Mouse (Mus musculus): ENCODE data around the gene Tnk1. TPM values are rescaled to one million over a fixed set of nuclear protein-coding genes. Genes with fewer than 3 reads are reported as not detected.

Tnk1 gene
- total RNA-seq, 2 experiments from 2014 or later = 0.11 TPM; not detected in 1

DNA sequence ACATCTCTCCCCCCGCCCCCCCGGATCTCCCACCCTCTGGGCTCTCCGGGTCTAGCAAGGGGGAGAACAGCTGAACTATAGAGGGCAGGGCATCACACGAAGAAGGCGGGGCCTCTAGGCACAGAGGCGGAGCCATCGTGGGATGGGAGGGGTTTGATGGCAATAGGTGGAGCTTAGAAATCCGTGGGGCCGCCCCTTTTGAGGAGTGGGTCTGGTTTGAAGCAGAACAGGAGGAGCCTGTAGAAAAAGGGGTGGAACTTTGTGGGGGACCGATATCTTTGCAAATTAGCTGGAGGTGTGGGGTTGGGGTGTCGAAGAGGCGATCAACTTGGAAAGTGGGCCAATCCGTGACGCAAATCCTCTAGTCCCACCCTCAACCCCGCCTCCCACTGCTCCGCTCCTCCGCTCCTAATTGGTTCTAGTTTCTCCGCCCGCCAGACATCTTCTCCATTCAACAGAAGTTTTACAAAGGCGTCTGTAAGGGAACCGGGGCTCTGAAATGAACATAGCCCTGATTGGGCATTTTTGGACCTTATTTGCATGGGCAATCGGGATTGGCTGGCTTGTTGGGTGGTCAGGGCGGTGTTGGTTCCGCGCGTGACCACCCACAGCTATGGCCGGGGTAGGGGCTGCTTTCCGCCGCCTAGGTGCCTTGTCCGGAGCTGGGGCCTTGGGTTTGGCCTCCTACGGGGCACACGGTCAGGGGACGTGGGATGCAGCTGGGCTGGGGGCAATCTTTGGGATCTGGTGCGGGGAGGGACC is 20.4 kb downstream of the Tnk1 start, which contains the start of gene Tmem256:
Gene Tmem256 (plus strand): TSS at position 563 of the 762 bp plus-strand sequence.
- peak; percentile 96 for DNase-seq

DNA sequence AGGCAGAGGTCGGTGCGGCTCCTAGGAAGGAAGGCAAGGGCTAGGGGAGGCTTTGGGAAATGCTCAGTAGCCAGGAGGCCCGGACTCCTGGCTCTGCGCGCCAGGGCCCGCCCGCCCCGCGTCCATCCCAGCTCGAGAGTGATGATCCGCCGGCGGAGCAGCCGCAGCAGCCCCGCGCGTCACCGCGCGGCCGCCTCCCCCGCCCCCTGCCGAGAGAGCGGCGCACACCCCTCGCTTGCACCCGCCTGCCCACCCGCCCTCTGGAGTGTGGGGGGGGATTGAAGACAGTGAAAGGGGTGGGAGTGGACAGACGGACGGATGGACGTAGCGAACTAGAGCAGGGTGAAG is 21.0 kb downstream of the Tnk1 start, which contains the start of gene Nlgn2:
Gene Nlgn2 (minus strand): TSS at position 181 of the 348 bp plus-strand sequence.
- DNase-seq = no peak

DNA sequence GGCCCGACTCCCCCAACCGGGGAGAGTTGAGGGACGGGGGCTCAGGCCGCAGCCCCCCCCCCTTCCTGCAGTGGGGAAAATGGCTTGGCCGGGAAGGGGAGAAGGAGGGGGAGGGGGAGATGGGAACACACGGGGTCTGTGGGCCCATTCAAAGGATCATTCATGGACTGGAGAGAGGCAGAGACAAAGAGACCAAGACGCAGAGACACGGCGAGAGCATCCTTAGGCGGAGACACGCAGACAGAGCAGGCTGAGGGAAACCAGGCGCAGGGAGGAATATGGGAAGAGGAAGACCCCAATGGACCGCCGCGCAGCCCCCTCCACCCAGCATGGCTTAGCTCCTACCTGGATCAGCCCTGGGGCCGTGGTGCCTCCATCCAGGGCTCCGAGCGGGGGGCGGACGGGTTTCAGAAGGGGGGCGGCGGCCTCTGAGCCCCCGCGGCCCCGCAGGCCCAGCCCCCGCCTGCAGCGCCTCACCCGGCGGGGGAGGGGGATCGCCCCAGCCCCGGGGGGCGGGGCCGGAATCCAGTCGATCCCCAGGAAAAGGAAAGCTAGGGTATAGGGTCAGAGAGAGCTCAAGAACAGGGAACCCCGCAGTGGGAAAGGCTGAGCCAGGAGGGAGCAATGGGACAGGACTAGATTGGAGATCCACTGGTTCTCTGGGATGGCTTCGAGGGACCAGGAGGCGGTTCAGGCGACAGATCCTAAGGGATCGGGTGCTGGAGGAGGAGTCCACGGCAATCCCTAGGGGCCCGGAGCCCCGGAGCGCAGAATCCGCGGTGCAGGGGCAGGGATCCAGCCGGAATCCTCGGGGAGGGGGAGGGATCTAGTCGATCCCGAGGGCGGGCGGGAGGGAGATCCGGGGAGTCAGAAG is 21.6 kb downstream of the Tnk1 start:
- peak; percentile 58 for DNase-seq

DNA sequence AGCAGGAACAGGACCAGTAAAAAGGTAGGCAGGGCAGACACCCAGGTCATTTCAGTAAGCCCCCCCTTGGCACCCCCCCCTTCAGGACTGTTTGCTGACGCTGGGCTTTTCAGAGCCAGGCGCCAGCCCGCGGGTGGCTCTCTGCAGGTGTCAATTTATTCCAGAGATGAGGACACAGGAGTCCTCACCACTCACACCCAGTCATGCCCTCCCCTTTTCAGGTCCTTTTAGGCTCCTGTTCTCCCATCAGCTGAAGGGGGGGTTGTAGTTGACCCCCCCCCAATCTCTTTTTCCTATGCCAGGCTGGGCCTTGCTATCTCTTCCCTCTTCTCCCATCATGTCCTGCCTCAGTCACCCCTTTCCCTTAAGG is 22.6 kb downstream of the Tnk1 start:
- DNase-seq = no peak

DNA sequence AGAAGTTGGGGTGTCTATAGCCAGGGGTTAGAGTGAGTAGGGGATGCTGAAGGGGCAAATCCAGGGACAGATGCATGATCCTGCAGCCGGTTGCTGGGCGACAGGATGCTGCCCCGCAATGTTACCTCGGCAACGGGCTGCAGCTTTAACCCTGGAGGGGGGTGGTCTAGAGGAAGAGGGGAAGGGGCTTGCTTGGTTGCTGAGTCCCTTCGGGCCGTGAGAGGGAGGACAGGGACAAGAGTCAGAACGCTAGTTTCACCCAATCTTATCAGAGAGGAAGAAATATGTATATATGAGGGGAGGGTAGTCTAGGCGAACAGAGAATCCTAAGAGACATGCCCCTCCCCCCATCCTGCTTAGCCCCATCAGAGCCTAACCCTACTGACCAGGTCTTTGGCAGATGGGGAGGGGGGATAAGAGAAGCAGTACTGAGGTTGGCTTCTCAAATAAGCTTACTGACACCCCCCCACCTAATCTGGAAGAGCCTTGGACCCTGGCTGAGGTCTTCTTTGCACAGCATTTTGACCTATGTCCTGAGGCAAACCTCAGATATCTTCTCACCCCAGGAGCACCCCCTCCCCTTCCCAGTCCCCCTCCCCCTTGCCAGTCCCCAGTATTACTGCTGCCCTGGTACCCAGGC is 23.1 kb downstream of the Tnk1 start:
- DNase-seq = no peak

DNA sequence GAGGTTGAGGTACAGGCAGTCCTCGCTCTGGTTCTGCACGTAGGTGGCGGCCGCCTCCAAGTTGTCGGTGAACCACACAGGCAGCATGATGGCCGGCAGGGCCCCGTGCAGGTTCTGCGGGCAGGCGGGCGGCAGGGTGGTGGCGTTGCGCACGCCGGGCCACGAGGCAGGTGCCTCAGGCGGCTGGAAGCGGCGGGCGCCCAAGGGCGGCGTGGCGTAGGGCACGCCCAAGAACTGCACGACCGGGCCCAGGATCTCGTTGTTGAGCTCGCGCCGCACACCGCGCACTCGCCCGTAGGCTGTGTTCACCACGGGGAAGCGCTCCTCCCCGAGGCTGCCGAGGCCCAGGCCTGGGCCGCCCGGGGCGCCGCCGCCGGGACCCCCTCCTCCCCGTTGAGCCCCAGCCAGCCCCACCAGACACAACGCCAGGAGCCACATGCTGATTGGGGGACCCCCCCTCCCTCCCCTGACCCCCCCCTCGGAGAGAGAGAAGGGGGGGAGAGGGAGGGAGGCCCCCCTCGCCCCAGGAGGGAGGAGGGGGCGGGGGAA is 24.5 kb downstream of the Tnk1 start:
- DNase-seq = no peak

DNA sequence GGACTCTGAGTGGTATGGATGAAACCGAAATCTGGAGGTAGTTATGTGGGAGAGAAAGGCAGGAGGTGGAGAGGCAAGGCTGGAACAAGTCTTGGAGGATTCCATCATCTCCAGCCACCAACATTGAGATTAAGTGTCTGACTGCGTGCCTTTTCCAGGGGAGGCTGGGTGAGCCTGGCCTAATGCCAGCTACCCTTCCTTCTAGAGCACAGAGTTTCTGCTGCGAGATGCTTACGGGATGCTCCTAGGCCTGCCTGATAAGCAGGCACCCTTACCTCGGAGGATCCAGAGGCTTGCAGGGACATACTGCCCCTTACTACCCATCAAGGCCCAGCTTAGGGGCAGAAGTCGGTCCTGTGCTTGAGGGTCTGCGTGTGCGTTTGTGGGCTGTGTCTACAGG is 25.0 kb downstream of the Tnk1 start:
- no peak for DNase-seq

DNA sequence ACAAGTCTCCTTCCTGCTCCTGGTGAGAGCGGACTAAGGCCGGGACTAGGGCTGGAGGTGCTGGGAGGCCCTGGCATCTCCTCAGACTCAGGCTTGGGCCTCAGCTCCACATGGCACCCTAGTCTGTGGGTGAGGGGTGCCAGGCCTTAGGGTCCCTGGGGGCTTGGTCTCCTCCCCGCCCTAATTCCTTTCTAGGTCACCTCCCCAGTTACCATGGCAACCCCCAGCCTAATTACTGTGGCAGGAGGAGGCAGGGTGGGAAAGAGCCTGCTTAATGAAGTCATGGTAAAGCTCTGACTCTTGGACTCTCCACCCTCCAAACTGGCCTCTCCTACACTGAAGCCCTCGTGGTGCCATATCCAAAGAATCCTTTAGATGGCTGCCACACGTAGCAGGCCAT is 29.7 kb downstream of the Tnk1 start:
- DNase-seq = no peak

DNA sequence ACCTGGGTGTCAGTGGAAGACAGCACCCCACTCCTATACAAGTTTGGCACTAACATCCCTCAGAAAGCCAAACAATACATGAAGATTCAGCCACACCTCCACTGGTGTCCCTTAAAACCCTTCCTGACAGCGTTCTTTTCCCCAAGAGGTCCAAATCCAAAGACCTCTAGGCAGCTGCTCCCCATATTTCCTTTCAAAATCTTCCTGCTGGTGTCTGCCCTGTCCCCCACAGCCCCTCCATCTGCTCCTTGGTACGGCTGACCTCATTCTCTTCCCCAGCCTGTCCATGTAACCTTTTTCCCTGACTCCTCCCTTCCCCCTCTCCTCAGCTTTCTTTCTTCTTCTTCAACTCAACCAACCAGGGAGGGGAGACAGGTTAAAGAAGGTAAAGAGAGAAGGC is 35.1 kb downstream of the Tnk1 start:
- no peak for DNase-seq

DNA sequence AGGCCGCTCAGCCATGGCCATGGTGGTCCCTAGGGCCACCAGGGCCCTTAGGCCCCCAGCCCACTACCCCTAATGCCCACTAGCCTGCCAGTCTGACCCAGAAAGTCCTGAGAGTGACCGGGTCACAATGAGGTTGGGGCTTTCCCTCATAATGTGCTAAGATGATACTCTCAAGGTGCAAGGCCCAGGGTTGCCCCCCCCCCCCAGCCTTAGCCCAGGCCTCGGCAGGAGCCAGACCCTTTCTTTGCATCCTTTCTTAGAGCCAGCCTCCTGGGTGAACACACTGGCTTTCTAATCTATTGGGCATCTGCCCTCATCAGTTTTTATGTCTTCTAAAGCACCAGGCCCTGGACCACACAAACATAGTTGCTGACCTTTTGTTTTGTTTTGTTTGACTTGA is 36.5 kb downstream of the Tnk1 start, which contains the start of gene Spem1:
Gene Spem1 (minus strand): TSS at position 101 of the 400 bp plus-strand sequence.
- DNase-seq = no peak

DNA sequence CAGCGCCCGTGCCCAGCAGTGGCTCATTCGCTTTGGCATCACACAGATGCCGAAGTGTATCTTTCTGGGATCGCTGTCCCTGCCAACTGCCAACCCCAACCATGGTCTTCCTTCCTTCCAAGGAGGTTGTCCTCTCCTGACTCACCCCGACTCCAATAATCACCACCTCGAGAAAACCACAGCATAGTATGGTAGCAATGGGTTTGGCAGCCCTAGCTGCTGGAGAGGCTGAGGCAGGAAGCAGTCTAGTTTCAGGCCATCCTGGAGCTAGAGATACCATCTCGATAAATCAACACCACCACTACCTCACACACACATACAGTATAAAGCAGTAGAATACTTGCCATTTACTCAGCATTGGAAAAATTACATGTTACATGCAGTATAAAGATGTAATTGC is 39.7 kb downstream of the Tnk1 start:
- DNase-seq = no peak

DNA sequence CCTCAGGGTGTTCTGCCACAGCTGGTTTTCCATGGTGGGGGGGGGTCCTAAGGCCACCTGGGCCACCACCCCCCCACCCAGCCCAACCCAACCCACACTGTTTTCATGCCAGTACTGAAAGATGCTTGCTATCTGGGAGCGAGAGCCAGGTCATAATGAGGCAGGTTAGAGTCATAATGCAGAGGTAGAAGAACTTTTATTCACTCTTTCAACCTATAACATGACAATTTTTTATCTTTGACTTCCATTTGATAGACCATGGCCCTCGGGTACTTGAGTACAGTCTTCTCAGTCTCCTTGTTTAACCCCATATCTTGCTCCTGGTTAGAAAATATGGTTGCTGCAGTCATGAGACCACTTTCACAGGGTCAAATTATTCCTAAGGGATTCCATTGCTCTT is 40.2 kb downstream of the Tnk1 start, which contains the start of gene Spem2:
Gene Spem2 (minus strand): TSS at position 101 of the 400 bp plus-strand sequence.
- no peak for DNase-seq

DNA sequence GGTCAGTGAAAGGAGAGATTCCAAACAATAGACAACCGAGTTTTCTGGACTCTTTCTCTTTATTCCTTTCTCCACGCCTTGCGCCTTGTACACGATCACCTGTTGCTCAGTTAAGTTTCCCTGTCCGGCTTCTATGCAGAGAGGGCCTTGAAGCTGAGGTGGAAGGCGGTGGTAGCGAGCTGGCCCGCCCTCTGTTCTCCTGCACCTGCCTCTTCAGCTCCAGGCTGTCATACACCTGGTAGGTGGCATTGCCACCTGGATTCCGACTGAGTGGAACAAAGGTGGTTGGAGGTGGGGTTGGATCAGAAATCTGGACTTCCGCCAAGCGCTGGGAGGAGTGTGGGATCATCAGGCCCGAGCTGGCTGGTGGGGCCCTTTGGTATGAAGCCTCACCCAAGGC is 42.0 kb downstream of the Tnk1 start:
- DNase-seq = no peak

DNA sequence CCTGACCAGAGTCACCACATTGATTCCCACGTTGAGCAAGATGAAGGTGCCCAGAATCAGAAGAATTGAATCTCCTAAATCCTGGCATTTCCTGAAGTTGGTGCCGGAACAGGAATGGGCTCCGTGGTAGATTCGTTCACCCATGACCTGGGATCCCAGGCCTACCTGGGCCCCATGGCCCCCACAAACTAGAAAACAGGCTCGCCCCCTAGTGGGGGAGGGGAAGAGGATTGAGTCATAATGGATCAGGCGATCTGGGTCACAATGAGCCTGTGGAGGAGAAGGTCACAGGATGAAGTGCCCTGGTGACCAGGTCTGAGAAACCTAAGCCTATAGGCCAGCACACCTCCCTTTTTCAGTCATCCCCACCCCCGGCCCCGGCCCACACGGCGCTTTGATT is 43.4 kb downstream of the Tnk1 start, which contains the start of gene Gm39566:
Gene Gm39566 (minus strand): TSS at position 144 of the 400 bp plus-strand sequence.
- no peak for DNase-seq

DNA sequence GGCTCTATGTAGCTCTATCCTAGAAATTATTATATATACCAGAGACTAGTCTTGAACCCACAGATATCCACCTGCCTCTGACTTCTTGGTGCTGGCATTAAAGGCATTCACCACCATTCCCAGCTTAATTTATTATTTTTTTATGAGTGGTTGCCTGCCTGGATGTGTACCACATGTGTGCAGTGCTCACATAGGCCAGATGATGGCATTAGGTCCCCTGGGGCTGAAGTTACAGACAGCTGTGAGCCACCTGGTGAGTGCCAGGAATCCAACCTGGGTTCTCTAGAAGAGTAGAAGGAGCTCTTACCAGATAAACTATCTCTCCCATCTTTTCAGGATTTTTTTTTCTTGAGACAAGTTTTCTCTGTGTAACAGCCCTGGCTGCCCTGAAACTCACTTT is 48.2 kb downstream of the Tnk1 start:
- DNase-seq = no peak

DNA sequence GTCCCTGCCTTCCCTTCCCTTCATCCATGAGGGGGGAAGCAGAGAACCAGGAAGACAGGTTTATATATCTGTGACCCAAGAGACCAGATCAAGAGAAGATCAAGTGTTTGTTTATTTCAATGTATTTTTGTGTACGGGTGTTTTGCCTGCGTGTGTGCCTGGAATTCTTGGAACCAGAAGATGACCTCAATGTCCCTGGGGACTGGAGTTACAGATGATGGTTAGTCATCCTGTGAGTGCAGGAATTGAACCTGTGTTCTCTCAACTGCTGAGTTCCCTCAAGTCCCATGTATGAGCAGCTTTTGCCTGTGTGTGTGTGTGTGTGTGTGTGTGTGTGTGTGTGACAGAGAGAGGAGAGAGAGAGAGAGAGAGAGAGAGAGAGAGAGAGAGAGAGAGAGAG is 50.9 kb downstream of the Tnk1 start:
- no peak for DNase-seq

DNA sequence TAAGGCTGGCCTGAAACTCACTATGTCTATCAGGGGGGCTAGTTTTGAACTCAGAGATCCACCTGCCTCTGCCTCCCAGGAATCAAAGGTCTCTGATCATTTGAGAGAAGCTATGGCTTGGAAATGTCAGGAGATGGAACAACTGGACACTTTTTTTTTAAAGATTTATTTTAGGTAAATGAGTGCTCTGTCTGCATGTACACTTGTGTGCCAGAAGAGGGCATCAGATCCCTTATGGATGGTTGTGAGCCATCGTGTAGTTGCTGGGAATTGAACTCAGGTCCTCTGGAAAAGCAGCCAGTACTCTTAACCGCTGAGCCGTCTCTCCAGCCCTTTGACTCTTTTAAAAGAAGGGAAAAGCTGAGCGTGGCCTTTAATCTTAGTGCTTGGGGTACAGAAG is 52.2 kb downstream of the Tnk1 start:
- no peak for DNase-seq

DNA sequence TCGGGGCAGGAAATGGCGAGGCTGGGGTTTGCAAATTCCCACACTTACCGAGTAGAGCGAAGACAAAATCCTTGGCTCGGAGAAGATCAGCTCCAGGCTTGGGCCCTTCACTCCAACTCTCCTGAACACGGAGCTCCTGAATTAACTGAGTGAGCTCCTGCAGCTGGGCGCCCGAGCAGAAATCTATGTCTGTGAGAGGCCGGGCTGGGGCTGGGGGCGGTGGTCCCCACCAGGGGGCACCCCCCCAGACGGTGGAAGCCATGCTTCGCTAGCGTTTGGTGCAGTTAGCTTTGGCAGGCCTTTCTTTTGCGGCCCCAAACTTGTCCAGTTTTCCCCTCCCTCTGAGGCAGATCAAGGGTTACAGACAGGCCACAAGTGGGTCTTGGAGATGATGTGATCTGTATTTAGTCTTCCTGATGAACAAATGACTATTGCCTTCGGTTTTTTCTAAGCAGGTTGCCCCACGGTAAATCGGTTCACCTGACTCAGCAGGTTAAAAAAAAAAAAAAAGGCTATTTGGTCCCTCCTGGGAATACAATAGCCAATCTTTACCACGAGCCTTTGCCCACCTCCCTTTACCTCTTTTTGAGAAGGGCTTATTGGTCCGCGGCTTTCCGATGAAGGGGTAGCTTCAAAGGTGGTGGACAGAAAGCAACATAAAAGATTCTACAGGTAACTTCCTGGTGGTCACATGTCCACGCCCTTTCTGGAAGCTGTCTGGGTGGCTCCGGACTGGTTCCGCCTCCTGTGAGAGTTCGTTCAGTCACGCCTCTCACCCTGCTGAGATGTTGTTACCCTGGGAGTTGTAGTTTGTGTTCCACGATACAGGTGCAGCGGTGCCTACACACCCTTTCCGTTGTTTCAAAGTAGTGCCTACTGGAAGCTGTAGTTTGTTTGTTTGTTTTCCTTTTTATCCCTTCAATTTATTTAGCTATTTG is 53.3 kb downstream of the Tnk1 start, which contains the start of gene Tmem102:
Gene Tmem102 (minus strand): TSS at position 653 of the 938 bp plus-strand sequence.
- no peak for DNase-seq

DNA sequence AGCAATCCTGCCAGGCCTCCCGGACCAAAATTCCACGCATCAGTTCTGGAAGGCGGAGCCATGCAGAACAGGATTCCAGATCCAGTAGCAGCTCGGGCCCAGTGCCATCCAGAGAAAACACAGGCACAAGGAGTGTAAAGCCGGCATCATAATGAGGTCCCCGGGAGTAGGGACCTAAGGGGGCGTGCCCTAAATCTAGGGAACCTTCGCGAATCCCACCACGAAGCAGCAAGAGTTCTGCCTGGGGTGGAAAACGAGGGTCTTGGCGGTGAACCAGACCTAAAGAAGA is 53.9 kb downstream of the Tnk1 start:
- no peak for DNase-seq

DNA sequence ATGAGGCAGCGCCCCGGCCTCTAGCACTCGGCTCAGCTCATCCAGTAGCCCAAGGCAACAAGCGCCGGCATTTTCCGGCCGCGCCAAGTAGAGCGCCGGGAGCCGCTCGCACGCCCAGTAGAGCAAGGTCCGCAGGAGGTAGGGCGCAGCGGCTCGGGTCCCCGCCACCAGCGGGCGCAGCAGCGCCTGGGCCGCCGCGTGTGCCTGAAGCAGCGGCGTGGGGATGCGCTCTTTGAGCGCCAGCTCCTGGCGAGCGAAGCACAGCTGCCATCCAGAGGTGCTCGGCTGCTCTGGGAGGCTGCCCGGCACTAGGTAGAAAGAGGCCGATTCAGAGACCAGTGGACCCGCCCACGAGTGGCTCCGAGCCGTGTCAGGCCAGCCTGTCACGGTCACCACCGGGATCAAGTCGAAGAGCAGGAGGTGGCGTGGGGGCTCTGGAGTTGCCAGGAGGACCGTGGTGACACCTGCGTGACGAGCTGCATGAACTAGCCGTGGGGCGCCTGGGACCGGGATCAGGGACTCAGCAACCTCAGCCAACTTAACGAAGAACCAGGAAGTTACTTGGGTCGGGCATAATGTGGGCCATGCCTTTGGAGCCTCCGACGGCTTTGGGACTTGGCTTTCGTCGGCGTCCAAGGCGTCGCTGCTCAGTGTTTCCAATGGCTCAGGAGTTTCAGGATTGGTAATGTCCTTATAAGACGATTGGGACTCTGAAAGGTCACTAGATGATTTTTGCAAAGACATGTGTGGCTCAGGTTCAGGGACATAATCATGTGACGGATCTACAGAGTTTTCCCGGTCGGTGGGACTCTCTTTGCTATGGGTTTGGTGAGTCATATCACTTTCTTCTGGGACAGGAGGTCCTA is 54.5 kb downstream of the Tnk1 start:
- DNase-seq = peak; percentile 82
